Mouse (Mus musculus) inflammation-experienced regulatory T-cells, adult 6 months (primary cell): ENCODE data around the gene Vstm4. TPM values are rescaled to one million over a fixed set of nuclear protein-coding genes. Genes with fewer than 3 reads are reported as not detected.

Source experiments
- ATAC-seq: one replicate; pipeline ENCODE4 v1.8.0; 2017
- polyA plus RNA-seq, 3 experiments: library from polyadenylated mRNA; unstranded; fragments of 100-300 nt; shearing (Covaris generic); gene quantifications; one replicate each; pipeline ENCODE4 v1.2.1; 2017

Vstm4 gene
- polyA plus RNA-seq, 3 experiments from 2014 or later = not detected

DNA sequence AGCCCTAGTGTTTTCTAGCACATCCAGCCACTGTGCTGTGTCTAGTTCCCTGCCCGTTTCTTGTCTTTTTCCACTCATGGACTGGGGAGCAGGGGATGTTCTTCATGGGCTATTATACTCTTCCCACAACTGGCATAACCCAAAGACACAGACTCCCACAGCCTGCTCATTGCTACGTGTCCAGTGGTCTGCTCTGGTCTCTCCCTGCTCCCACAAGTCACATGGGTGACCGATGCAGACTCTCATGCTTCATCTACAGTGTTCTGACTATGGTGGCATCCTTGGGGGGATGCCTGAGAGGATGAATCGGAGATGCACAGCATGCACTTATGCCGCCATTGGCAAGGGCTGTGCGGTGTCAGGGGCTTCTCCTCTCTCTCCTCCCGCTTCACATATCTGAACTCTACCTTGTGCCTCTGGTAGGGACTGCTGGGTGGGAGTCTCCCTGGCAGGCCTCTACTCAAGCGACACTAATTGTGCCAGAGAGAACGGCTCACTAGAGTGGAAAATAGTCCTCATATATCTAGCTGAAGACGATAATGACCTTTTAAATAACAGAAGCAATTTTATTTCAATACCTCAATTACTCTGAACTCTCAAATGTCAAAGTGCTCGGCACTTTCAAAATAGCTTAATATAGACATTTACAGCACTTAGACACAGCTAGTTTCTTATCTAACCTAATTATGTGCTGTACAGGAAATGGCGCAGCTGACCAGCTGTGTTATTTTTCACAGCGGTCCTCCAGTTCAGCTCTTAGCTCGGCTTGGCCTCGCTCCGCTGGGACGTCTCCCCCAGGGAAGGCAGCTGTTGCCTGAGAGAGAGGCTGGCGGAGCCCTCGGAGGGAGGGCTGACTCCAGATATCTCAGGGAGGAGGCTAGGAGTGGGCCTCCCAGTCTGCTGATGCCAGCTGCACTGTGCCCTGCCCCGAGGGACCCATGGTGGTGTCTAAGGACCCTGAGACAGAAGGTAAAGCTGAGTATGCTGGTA is 94.1 kb downstream of the Vstm4 start:
- no peak for ATAC-seq

DNA sequence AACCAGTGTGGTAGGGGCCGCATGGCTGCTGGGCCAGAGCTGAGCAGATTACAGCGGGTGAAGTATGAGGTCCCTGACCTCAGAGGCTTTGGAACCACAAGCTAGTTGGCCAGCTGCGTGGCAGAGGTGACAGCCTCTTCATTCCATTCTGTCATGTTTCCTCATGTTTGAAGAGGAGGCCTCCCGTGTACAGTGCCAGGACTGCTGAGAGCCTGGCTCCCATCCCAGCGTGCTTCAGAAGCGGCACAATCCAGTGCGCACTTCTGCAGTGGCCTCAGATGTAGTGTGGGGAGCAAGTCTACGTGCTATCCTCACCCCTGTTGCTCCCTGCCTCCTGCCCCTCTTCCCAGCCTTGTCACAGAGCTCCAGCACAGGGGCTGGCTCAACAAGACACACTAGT is 99.9 kb downstream of the Vstm4 start:
- ATAC-seq = no peak

DNA sequence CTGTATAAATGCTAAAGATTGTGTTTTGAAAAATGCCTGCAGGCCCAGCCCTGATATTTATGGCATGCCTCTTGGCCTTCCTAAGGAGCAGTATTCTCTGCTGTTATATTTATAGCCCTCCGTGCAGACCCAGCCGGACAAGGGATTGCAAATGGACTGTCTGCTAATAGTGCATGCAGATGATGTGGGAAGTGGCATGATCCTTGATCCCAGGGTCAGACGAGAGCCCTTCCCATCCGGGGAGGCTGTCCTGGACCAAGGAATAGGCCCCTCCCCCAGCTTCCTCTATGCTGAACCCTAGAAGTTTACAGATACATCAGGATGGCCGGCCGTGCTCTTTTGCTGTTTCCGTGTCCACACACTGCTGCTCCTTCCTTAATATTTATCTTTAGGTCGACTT is 102.1 kb downstream of the Vstm4 start:
- no peak for ATAC-seq

DNA sequence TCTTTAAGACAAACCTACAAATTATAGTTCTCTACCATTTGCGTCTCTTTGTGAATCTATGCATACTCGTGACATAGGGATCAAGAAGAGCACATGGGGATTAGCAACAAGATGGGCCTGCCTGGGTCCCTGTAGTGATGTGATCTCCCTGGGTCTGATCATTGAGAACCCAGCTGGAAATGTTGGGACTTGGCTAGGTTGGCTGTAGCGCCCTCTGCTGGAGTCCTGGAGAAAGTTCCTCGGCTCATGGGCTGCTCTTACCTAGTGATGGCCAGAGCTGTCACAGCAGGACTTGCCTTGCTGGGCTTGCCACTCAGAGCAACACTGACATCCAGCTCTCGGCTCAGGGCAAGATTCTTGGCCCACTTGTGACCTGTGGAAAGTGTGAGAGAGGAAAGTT is 103.9 kb downstream of the Vstm4 start:
- ATAC-seq = no peak

DNA sequence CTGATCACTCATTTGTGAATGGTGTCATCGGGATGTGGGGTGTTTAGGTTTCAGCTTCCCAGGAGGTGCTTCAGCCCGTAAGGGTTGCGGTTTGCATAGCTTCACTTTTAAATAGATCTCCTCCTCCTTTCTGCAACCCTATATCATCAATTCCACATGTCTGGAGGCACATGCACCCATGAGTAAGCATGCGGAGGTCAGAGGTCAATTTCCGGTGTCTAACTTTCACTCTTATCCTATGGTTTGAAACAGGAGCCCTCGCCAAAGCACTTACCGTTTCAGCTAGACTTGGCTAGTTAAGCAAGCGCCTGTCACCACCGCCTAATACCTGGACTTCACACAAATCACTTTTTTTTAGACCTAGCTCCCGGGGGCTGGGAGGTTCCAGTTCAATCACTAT is 108.2 kb downstream of the Vstm4 start:
- no peak for ATAC-seq

DNA sequence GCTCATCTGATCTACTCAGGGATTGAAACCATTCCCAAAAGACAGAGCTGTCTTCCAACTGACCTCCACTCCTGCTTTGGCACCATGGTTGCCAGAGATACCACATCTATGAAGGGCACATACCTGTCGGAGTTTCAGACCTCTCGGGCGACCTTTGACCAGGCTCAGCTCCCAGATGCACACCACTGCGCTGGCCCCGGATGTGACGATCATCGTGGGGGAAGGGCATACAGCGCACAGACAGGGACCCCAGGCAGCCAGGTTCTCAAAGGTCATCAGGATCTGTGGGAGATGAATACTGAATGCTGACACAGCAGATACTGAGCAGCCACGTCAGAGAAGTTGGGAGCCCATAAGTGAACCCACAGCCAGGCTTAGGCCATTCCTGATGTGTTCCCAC is 114.1 kb downstream of the Vstm4 start:
- no peak for ATAC-seq

DNA sequence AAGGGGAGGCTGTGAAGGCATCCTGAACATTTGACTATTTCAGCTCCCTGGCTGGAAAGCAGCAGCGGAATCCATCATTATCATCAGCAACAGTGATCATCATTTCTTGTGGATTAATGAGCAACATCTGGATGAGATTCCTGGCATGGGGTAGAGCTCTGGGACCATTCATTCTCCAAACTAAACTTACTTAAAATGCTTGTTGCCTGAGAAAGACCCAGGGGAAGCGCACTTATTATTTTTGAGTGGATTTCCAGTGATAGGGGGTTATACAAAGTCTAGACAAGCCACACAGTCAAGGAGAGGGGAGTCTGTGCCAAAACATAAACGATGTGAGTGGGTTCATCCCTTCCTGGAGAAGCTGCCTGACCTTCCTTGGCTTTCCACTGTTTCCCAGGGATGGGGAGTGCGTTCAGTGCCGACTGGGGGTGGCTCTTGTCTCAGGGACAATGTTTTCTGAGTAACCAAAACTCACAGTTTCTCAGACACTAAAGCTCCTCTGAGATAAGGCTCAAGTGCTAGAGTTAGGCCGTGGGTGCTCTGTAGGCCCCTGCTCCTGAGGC is 127.7 kb downstream of the Vstm4 start:
- ATAC-seq = no peak

DNA sequence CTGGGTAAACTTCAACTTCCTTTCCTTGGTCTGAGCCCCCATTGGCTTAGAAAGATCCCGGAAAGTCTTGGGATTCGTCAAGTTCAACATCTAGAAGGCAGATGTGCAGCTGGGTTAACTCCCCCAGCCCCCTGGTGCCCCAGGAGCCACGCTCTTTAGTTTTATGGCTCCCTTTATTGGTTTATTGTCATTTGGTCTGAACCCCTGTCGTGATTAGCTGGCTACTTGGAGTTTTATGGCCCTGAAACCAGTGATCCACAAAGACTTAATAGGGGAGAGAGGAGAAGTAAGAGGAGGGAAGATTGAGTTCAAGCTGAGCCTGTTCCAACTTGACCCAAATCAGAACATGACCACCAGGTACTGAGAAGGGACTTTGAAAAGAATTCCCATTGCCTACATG is 130.1 kb downstream of the Vstm4 start:
- ATAC-seq = no peak

Other genes starting within 250 kb of the Vstm4 start
- gene 3425401B19Rik, start 171.5 kb upstream of the Vstm4 start, polyA plus RNA-seq = under 1 TPM in 1 of 3 experiments, not detected in 2; 0.08 TPM
- gene Tmem273, start 70.8 kb upstream of the Vstm4 start, polyA plus RNA-seq = 1 to 10 TPM; 2.6 to 5.5 (median 3.6) TPM
- not detected for gene Fam170b, start 22.8 kb upstream of the Vstm4 start, polyA plus RNA-seq
- gene Lrrc18, start 134.6 kb downstream of the Vstm4 start, polyA plus RNA-seq = under 1 TPM in 2 of 3 experiments, not detected in 1; 0.16 to 0.21 TPM